Mouse (Mus musculus) forebrain, embryonic 13.5 days (tissue): ENCODE measurements around the gene Ttc32. TPM values are rescaled to one million over a fixed set of nuclear protein-coding genes. Genes with fewer than 3 reads are reported as not detected.

Experiments
- ATAC-seq: fragments of 200-750 bp; cut with Nextera tagmentation; 2 replicates; pipeline ENCODE4 v1.8.0; 2017
- H3K27ac ChIP-seq: fragments of 300-500 bp; sonication (generic); 2 replicates; pipeline ENCODE4 v1.5.1; 2015; ENCODE audit warnings: inconsistent platforms, mild to moderate bottlenecking, moderate library complexity
- H3K27me3 ChIP-seq: fragments of 300-500 bp; sonication (generic); 2 replicates; pipeline ENCODE4 v1.6.1; 2015; ENCODE audit warnings: mild to moderate bottlenecking, inconsistent platforms
- H3K36me3 ChIP-seq: fragments of 300-500 bp; sonication (generic); 2 replicates; pipeline ENCODE4 v1.6.1; 2015; ENCODE audit warnings: mild to moderate bottlenecking, inconsistent platforms; ENCODE audit not compliant: poor library complexity, severe bottlenecking
- H3K4me1 ChIP-seq: fragments of 300-500 bp; sonication (generic); 2 replicates; pipeline ENCODE4 v1.6.1; 2015; ENCODE audit warnings: inconsistent platforms
- H3K4me2 ChIP-seq: fragments of 300-500 bp; sonication (generic); 2 replicates; pipeline ENCODE4 v1.6.1; 2015; ENCODE audit warnings: inconsistent platforms, mild to moderate bottlenecking, moderate library complexity
- H3K4me3 ChIP-seq: fragments of 300-500 bp; sonication (generic); 2 replicates; pipeline ENCODE4 v1.5.1; 2015; ENCODE audit warnings: mild to moderate bottlenecking, inconsistent platforms
- H3K9ac ChIP-seq: fragments of 300-500 bp; sonication (generic); 2 replicates; pipeline ENCODE4 v1.6.1; 2015; ENCODE audit warnings: mild to moderate bottlenecking, inconsistent platforms
- H3K9me3 ChIP-seq: fragments of 300-500 bp; sonication (generic); replicated peaks from 2 replicates; pipeline ENCODE4 v1.6.1; 2016; ENCODE audit warnings: inconsistent platforms
- WGBS: fragments of 180-500 bp; shearing (Covaris S2); methylation state at CpG from one replicate; pipeline ENCODE4 v1.1.7; 2015; 5-methylcytosine and 5-hydroxymethylcytosine counted together
- polyA plus RNA-seq: library from polyadenylated mRNA; unstranded; fragments of >200 nt; fragmentation: Nextera tagmentation; extraction: Ambion mirVana; gene quantifications from 2 replicates; pipeline ENCODE4 v1.2.1, GENCODE M21; 2015

Gene Ttc32
- 16.9 and 20.4 TPM in 2 replicates for polyA plus RNA-seq

DNA sequence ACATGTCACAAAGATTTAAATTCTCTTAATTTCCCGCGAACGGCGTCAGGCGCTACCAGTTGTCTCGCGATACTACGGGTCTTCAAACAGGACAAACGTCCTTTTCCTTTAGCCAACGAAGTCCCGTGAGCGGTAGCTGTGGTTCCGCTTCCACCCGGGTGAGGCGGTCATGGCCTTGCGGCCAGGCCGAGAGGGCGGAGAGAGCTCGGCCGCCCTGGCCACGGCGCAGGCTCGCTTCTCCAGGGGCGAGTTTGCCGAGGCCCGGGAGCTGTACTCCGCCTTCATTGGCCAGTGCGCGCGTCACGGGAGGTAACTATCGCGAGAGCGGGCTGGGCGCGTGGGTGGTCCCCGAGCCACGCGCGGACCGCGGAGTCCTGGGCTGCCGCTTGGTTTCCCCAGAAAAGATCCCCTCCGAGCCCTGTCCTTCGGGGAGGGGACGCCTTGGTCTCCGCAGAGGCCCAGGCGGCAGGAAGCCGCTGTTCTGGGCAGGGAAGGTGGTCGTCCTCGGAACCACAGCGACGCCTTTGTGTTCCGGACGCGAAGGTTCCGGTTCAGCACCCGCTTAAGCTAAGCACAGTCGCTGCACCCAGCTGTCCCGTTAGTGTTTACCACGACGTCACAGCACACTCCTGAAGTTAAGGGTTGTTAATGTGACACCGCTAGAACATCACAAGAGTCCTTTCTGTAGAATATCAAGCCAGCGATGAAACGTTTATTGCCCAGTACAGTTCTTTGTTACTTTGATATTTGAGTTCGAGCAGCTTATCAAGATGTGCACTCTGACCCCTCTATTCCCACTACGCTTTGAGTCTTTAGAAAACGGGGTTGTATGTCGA is at the start of gene Ttc32:
Gene Ttc32, plus strand, starts transcription at position 110 of the 836 bp plus-strand sequence.
- H3K27ac ChIP-seq = peak within 1 kb of the TSS; percentile 98
- peak within 1 kb of the TSS; percentile 88 for H3K9ac ChIP-seq
- H3K4me2 ChIP-seq = peak within 1 kb of the TSS; percentile 68
- peaks cover 9% of the 10 kb centered on the region for H3K36me3 ChIP-seq
- H3K4me3 ChIP-seq = peak within 1 kb of the TSS; percentile 63
- peak; percentile 97 for ATAC-seq
- peaks cover 6% of the 10 kb centered on the region for H3K4me1 ChIP-seq
- H3K9me3 ChIP-seq = no peaks in the 10 kb centered on the region
- under 1% methylated on average over 69 of the region's 69 CpGs for WGBS
- H3K27me3 ChIP-seq = no peaks in the 10 kb centered on the region

DNA sequence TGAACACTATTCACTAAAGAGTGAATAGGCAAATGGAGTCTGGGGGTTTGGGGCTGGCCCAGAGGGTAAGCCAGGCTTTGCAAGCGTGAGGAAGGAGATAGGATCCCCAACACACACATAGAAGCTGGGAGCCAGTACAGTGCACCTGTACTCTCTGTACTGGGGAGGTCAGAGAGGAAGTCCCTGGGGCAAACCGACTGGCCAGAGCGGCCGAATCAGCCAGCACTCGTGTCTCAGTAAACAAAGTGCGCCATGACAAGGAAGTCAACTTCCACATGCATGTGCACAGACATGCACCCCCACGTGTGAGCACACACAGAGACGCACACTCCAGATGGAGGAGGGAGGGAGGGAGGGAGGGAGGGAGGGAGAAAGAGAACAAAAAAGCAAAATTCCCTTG is 36.6 kb upstream of the Ttc32 start:
- ATAC-seq = no peak
- H3K4me1 ChIP-seq = no peaks in the 10 kb centered on the region
- no peak overlapping the region for H3K27ac ChIP-seq
- H3K4me2 ChIP-seq = no peak overlapping the region
- H3K36me3 ChIP-seq = peaks cover 24% of the 10 kb centered on the region
- 82% methylated on average over 8 of the region's 8 CpGs for WGBS
- no peaks in the 10 kb centered on the region for H3K9me3 ChIP-seq
- H3K27me3 ChIP-seq = no peaks in the 10 kb centered on the region
- no peak overlapping the region for H3K4me3 ChIP-seq
- no peak overlapping the region for H3K9ac ChIP-seq

DNA sequence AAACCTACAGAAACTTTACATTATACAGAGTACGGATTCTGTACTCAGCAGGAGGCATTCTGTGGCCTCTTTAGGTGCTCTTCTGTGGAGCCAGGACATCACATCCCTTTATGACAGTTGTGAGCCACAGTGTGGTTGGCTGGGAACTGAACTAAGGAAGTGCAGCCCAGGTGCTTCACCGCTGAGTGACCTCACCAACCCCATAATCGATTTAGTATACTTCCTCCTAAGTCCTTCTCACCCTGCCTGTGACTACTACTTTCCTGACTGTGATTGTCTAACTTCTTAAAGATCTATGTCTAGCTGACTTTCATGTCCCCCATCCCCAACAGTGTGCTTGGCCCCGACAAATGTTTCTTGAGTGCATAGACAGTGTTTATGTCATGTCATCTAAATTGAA is 31.5 kb upstream of the Ttc32 start:
- no peaks in the 10 kb centered on the region for H3K4me1 ChIP-seq
- H3K9ac ChIP-seq = no peak overlapping the region
- H3K27ac ChIP-seq = no peak overlapping the region
- no peaks in the 10 kb centered on the region for H3K9me3 ChIP-seq
- no peak for ATAC-seq
- H3K4me2 ChIP-seq = no peak overlapping the region
- H3K36me3 ChIP-seq = peaks cover 11% of the 10 kb centered on the region
- no peak overlapping the region for H3K4me3 ChIP-seq
- 95% methylated on average over 4 of the region's 4 CpGs for WGBS
- no peaks in the 10 kb centered on the region for H3K27me3 ChIP-seq

DNA sequence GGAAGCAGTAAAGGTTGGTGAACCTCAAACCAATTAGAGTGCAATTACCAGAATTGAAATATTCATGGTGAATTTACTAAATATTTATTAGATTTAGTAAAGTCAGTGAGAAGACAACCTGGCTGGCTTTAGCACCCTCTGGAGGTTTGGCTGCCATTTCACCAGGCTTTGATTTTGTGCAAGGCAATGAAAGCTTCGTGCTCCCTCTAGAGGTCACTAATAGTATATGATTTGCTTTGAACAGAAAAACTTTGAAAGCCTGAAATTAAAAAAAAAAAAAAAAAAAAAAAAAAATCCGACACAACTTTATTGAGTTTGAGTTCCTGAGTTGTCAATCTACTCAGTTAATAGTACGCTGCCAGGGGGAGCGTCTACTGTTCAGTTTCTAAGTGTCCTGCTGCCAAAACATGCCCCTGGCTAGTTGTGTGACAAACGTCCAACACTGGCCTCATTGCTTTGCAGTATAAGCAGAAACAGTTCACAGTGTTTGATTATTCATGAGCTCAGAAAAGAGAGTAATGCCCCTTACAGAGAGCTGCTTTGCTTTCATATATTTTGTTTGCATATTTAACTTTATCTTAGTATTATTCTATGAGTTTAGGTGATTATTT is 27.7 kb upstream of the Ttc32 start:
- peak; percentile 77 for ATAC-seq
- Histone ChIP-seq H3K9me3 (no peaks in the 10 kb centered on the region), H3K36me3 (peaks cover 16% of the 10 kb centered on the region; the same call in 1 of the 2 replicates), H3K9ac (no peak overlapping the region), H3K4me2 (no peak overlapping the region), H3K4me1 (no peaks in the 10 kb centered on the region), H3K27ac (no peak overlapping the region), H3K4me3 (no peak overlapping the region), H3K27me3 (no peaks in the 10 kb centered on the region)
- 7% methylated on average over 5 of the region's 5 CpGs for WGBS

DNA sequence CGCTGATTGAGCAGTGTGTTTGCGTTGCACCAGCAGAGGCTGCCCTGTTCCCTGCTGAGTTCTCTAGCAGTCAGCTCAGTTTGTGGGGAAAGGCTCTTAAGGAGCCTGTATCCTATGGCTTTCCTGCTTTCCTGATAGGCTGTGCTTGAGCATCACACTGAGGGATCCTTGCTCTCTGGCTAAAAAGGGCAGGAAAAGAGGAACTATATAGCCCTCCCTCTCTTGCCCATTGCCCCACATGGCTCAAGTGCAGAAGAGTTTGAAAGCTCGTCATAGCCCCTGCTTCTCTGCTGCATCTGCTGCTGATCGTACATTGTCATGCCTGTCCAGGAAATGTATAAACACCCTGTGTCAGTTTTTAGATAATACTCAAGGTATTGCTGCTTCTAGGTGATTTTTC is 22.7 kb upstream of the Ttc32 start:
- Histone ChIP-seq H3K4me2 (no peak overlapping the region), H3K4me3 (no peak overlapping the region), H3K27ac (no peak overlapping the region), H3K4me1 (no peaks in the 10 kb centered on the region), H3K36me3 (peaks cover 8% of the 10 kb centered on the region; the same call in 1 of the 2 replicates), H3K9ac (no peak overlapping the region), H3K9me3 (no peaks in the 10 kb centered on the region), H3K27me3 (no peaks in the 10 kb centered on the region)
- ATAC-seq = no peak
- WGBS = 70% methylated on average over 4 of the region's 4 CpGs

DNA sequence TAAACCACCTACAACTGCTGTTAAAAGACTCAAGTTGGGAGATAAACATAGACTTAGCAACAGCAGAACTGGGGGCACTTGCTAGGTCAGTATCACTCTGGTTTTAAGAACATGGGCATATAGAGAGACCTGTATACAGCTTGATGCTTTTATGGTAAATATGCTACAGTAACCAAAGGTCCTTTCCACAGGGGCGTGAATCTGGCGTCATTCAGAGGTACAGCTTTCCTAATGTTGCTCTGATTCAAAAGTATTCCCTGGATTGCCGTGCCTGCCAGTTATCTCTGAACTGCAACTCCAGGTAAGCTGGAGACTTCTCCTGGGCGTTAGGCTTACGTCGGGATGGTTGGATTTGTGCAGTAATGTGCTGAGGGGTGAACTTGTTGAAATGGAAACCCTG is 22.0 kb upstream of the Ttc32 start:
- peaks cover 12% of the 10 kb centered on the region for H3K36me3 ChIP-seq
- ATAC-seq = no peak
- H3K9me3 ChIP-seq = no peaks in the 10 kb centered on the region
- H3K27me3 ChIP-seq = no peaks in the 10 kb centered on the region
- no peak overlapping the region for H3K4me2 ChIP-seq
- WGBS = 96% methylated on average over 6 of the region's 6 CpGs
- H3K27ac ChIP-seq = no peak overlapping the region
- H3K4me3 ChIP-seq = no peak overlapping the region
- no peak overlapping the region for H3K9ac ChIP-seq
- H3K4me1 ChIP-seq = no peaks in the 10 kb centered on the region

DNA sequence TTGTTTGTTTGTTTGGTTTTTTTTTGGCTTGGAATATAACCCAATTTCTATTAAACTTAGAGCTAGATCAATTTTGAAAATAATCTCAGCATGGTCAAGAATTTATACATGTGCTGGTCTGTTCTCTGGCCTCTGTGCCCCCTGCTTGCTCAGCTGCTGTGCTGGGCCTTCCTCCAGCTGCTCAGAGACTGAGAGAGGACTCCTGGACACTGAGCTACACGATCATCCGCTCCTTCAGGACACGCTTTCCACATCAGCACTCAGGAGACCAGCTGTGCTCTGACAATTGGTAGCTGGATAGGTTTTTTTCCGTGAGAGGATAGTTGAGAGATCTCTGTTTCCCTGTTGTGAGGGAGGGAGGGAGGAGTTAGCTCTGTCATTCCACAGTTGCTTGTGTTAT is 19.5 kb upstream of the Ttc32 start:
- H3K27me3 ChIP-seq = no peaks in the 10 kb centered on the region
- H3K4me3 ChIP-seq = no peak overlapping the region
- H3K27ac ChIP-seq = no peak overlapping the region
- no peaks in the 10 kb centered on the region for H3K9me3 ChIP-seq
- H3K36me3 ChIP-seq = peaks cover 17% of the 10 kb centered on the region
- no peak overlapping the region for H3K9ac ChIP-seq
- 78% methylated on average over 4 of the region's 4 CpGs for WGBS
- ATAC-seq = no peak
- no peaks in the 10 kb centered on the region for H3K4me1 ChIP-seq
- no peak overlapping the region for H3K4me2 ChIP-seq

DNA sequence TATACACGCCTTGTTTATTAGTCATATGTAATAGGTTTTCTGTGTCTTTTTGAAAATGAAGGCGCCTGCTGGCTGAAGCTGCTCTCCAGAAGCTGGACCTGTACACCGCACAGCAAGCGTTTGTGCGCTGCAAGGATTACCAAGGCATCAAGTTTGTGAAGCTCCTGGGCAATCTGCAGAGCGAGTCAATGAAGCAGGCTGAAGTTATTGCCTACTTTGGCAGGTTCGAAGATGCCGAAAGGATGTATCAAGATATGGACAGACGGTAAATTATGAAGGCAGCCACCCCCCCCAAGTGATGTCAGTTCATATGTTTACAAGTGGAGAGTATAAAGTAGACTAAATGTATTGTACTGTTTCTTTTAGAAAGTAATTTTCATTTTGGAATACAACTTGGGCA is 13.4 kb upstream of the Ttc32 start:
- no peak overlapping the region for H3K9ac ChIP-seq
- 97% methylated on average over 9 of the region's 9 CpGs for WGBS
- no peak overlapping the region for H3K27ac ChIP-seq
- peaks cover 33% of the 10 kb centered on the region for H3K36me3 ChIP-seq
- H3K4me1 ChIP-seq = no peaks in the 10 kb centered on the region
- H3K27me3 ChIP-seq = no peaks in the 10 kb centered on the region
- no peak overlapping the region for H3K4me2 ChIP-seq
- ATAC-seq = no peak
- no peaks in the 10 kb centered on the region for H3K9me3 ChIP-seq
- no peak overlapping the region for H3K4me3 ChIP-seq

DNA sequence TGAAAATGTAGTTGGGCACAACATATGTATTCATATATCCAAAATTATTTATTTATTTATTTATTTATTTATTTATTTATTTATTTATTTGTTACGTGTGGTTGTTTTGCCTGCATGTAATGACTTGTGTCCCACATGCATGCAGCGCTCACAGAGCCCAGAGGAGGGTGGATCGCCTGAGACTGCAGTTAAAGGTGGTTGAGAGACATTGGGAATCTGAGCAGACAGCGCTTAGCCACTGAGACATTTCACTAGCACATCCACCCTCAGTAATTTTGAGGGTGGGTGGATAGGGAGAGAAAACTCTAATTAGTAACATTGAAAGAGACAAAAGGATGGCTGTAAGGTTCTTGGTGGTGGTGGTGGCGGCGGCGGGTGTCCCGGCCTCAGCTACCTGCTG is 9.4 kb upstream of the Ttc32 start:
- ATAC-seq = no peak
- Histone ChIP-seq H3K4me2 (no peak overlapping the region), H3K36me3 (peaks cover 29% of the 10 kb centered on the region), H3K27ac (no peak overlapping the region), H3K4me3 (no peak overlapping the region), H3K4me1 (no peaks in the 10 kb centered on the region), H3K27me3 (no peaks in the 10 kb centered on the region), H3K9ac (no peak overlapping the region), H3K9me3 (no peaks in the 10 kb centered on the region)
- WGBS = 92% methylated on average over 8 of the region's 8 CpGs

DNA sequence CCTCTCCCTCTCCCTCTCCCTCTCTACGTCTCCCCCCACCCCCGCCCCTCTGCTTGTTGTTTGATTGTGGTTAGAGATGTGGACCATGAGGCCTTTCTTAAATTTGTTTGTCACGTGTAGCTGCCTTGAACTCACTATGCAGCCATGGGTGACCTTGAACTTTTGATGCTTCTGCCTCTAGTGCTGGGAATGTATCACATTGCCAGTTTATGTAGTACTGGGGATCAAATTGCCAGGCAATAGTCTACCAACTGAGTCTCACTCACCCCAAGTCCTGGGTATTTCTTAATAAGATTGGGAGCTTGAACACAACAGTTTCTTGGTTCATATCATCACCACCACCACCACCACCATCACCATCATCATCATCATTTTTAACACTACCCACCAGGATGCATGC is 8.8 kb upstream of the Ttc32 start:
- no peaks in the 10 kb centered on the region for H3K27me3 ChIP-seq
- WGBS = 71% methylated on average over 3 of the region's 3 CpGs
- no peaks in the 10 kb centered on the region for H3K9me3 ChIP-seq
- no peak overlapping the region for H3K27ac ChIP-seq
- H3K9ac ChIP-seq = no peak overlapping the region
- ATAC-seq = no peak
- H3K4me2 ChIP-seq = no peak overlapping the region
- H3K4me3 ChIP-seq = no peak overlapping the region
- peaks cover 29% of the 10 kb centered on the region for H3K36me3 ChIP-seq
- no peaks in the 10 kb centered on the region for H3K4me1 ChIP-seq

DNA sequence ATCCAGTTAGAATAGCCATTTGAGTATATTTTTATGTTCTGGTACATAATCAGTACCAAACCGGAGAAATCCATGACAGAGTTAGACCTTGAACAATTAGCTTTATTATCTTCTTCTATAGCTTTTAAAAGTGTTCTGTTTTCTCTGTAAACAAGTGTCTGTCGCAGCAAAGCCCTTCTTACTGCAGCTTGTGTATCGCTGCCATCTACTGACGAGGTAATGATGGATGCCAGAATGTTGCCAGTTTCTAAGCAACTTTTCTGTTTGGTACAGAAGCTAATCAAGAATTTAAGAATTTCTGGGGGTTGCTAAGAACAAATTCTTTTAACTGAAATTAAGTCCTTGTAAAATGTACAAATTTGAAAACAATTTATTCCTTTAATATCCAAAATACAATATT is 6.8 kb upstream of the Ttc32 start:
- Histone ChIP-seq H3K9ac (no peak overlapping the region), H3K27ac (no peak overlapping the region), H3K4me1 (no peaks in the 10 kb centered on the region), H3K4me3 (no peak overlapping the region), H3K9me3 (no peaks in the 10 kb centered on the region), H3K36me3 (peaks cover 15% of the 10 kb centered on the region), H3K4me2 (no peak overlapping the region), H3K27me3 (no peaks in the 10 kb centered on the region)
- no peak for ATAC-seq
- 66% methylated on average over 4 of the region's 4 CpGs for WGBS

DNA sequence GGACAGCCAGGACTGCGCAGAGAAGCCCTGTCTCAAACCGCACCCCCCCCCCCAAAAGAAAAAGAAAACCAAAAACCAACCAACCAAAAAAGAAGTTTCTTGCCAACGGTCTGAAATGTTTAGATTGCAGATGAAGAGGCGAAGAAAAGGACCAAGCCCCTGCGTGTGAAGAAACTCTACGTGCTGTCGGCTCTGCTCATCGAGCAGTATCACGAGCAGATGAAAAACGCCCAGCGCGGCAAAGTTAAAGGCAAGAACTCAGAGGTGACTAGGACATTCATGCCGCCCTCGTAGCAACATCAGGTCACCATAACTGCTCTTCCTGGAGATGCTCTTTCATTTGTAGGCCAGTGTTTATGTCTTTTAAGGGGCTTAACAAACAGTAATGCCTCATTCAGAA is 5.7 kb upstream of the Ttc32 start:
- WGBS = 95% methylated on average over 14 of the region's 14 CpGs
- H3K27ac ChIP-seq = no peak overlapping the region
- H3K4me2 ChIP-seq = no peak overlapping the region
- peaks cover 13% of the 10 kb centered on the region for H3K36me3 ChIP-seq
- ATAC-seq = no peak
- H3K27me3 ChIP-seq = no peaks in the 10 kb centered on the region
- no peak overlapping the region for H3K4me3 ChIP-seq
- no peaks in the 10 kb centered on the region for H3K4me1 ChIP-seq
- H3K9ac ChIP-seq = no peak overlapping the region
- H3K9me3 ChIP-seq = no peaks in the 10 kb centered on the region
